Mouse (Mus musculus): Measurements from ENCODE around the gene Pltp. TPM values are rescaled to one million over a fixed set of nuclear protein-coding genes. Genes with fewer than 3 reads are reported as not detected.
A peak's percentile ranks its signal among the peaks of the same experiment; 100 is the strongest.
"Not testable (repeated sequence)": the region's sequence is repeated elsewhere in the genome, so short reads cannot be mapped to it uniquely, and the experiment has no call there.

Pltp gene
- polyA plus RNA-seq, 1 experiment: 39.6 TPM

DNA sequence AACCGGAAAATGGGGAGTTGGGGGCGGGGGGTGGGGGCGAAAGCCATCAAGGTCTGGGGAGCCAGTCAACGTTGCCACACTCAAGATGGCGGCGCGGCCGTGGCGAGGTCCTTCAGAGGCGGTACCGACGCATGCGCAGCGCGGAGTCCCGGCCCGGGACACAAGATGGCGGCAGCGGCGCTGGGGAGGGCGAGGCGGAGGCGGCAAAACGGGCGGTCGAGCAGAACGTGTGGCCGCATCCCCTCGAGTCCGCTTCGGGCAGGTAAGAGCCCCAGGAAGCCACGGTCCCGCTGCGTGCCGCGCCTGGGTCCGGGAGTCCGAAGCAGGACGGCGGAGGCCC lies 21.7 kb upstream of the Pltp start, which contains the start of gene Pcif1:
Pcif1 (plus strand) TSS at position 77 of the 340 bp plus-strand sequence.
- DNase-seq: peak; percentile 95
- Histone ChIP-seq H3K36me3 (ENCODE audit: control insufficient read depth, insufficient read depth, low read length) (no peaks in the 10 kb centered on the region), H3K27me3 (replicated peaks; ENCODE audit: control insufficient read depth, insufficient read depth, low read length) (no peaks in the 10 kb centered on the region), H3K4me1 (ENCODE audit: control insufficient read depth, insufficient read depth, low read length) (peaks cover 15% of the 10 kb centered on the region; the same call in 1 of the 2 replicates), H3K27ac (ENCODE audit: insufficient read depth, low read depth, low read length) (peak within 1 kb of the TSS; percentile 99), H3K4me3 (ENCODE audit: insufficient read depth, low read depth, low read length) (peak within 1 kb of the TSS; percentile 85)
- TF ChIP-seq POLR2A (IDR thresholded peaks at IDR 0.05; ENCODE audit: low read depth, low read length): peak; percentile 86
- TF ChIP-seq CTCF (conservative IDR thresholded peaks at IDR 0.05; ENCODE audit: insufficient read depth, insufficient read length, low read depth, low read length): no peak
- WGBS: 2% methylated on average over 38 of the region's 40 CpGs

DNA sequence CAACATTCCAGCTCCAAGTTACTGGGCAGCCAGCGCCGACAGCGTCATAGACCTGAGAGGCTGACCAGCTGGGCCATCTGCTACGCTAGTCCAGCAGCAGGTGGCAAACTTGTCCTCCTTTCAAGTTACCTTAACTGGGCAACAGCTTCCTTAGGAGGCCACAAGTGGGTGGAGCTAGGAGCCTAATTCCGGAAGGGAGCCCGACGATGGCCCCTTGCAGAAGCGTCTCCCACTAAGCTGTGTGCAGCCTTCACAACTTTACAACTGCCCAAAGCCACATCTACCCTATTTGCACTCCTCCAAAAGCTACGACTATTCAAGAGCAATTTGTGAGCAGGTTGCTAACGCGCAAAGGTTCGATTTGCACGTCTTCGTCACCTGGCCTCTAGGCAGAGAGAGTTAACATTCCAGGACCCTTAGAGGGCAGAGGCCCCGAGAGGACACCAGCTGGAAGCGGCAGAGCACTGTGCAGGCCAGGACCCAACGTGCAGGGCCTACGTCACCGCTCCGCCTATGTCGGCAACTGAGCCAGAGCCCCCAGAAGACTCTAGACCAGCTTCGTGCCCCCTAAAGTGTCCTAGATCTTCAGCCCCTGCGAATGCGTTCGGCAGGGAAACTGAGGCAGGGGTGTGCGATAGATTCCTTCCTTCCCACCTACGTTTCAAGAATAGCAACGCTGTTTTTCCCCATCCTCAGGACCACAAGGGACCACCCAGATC lies 21.2 kb upstream of the Pltp start:
- H3K4me3 ChIP-seq (ENCODE audit: insufficient read depth, low read depth, low read length): peak overlapping the region; percentile 85
- H3K27me3 ChIP-seq (replicated peaks; ENCODE audit: control insufficient read depth, insufficient read depth, low read length): no peaks in the 10 kb centered on the region
- no peak for TF ChIP-seq POLR2A (IDR thresholded peaks at IDR 0.05; ENCODE audit: low read depth, low read length)
- TF ChIP-seq CTCF (conservative IDR thresholded peaks at IDR 0.05; ENCODE audit: insufficient read depth, insufficient read length, low read depth, low read length): peak; percentile 52
- H3K36me3 ChIP-seq (ENCODE audit: control insufficient read depth, insufficient read depth, low read length): no peaks in the 10 kb centered on the region
- peak; percentile 91 for DNase-seq
- WGBS: 1% methylated on average over 28 of the region's 28 CpGs
- peaks cover 15% of the 10 kb centered on the region; the same call in 1 of the 2 replicates for H3K4me1 ChIP-seq (ENCODE audit: control insufficient read depth, insufficient read depth, low read length)
- peak overlapping the region; percentile 95 for H3K27ac ChIP-seq (ENCODE audit: insufficient read depth, low read depth, low read length)

DNA sequence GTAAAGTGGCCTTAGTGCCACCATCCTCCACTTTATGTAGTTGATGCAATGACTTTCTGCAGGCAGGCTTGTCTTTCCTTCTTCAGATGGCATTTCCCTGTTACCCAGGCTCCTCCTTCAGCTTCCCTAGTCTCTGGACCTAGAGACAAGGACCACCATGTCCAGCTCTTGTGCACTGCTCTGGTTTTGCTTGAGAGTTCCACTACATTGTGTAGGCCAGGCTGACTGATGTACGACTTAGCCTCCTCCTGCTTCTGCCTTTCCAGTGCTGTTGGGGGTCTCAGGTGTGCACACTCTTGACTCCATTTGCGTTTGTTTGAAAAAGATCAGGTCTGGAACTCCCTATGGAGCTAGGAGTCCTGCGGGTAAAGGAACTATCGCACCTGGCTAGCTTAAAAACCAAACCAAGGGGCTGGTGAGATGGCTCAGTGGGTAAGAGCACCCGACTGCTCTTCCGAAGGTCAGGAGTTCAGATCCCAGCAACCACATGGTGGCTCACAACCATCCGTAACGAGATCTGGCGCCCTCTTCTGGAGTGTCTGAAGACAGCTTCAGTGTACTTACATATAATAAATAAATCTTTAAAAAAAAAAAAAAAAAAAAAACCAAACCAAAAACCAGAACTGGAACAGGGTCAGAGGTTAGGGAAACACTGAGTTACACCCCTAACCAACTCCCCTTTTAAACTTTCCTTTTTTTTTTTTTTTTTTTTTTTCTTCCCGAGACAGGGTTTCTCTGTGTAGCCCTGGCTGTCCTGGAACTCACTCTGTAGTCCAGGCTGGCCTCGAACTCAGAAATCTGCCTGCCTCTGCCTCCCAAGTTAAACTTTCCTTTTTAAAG lies 20.1 kb upstream of the Pltp start:
- H3K36me3 ChIP-seq (ENCODE audit: control insufficient read depth, insufficient read depth, low read length); H3K4me3 ChIP-seq (ENCODE audit: insufficient read depth, low read depth, low read length); DNase-seq; H3K27me3 ChIP-seq (replicated peaks; ENCODE audit: control insufficient read depth, insufficient read depth, low read length): not testable (repeated sequence)
- WGBS: 62% methylated on average over 11 of the region's 11 CpGs
- peaks cover 15% of the 10 kb centered on the region; the same call in 1 of the 2 replicates for H3K4me1 ChIP-seq (ENCODE audit: control insufficient read depth, insufficient read depth, low read length)
- peak overlapping the region; percentile 95; the same call in 1 of the 2 replicates for H3K27ac ChIP-seq (ENCODE audit: insufficient read depth, low read depth, low read length)

DNA sequence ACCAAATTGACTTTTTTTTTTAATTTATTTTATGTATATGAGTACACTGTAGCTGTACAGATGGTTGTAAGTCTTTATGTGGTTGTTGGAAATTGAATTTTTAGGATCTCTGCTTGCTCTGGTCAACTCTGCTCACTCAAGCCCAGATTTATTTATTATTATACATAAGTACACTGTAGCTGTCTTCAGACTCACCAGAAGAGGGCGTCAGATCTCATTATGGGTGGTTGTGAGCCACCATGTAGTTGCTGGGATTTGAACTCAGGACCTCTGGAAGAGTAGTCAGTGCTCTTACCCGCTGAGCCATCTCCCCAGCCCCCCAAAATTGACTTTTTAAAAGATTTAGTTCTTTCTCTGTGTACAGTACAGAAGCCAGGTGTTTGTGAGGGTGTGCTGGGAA lies 18.1 kb upstream of the Pltp start:
- H3K4me3 ChIP-seq (ENCODE audit: insufficient read depth, low read depth, low read length); H3K36me3 ChIP-seq (ENCODE audit: control insufficient read depth, insufficient read depth, low read length); H3K4me1 ChIP-seq (ENCODE audit: control insufficient read depth, insufficient read depth, low read length); H3K27ac ChIP-seq (ENCODE audit: insufficient read depth, low read depth, low read length); DNase-seq; H3K27me3 ChIP-seq (replicated peaks; ENCODE audit: control insufficient read depth, insufficient read depth, low read length): not testable (repeated sequence)
- WGBS: 55% methylated on average over 2 of the region's 2 CpGs

DNA sequence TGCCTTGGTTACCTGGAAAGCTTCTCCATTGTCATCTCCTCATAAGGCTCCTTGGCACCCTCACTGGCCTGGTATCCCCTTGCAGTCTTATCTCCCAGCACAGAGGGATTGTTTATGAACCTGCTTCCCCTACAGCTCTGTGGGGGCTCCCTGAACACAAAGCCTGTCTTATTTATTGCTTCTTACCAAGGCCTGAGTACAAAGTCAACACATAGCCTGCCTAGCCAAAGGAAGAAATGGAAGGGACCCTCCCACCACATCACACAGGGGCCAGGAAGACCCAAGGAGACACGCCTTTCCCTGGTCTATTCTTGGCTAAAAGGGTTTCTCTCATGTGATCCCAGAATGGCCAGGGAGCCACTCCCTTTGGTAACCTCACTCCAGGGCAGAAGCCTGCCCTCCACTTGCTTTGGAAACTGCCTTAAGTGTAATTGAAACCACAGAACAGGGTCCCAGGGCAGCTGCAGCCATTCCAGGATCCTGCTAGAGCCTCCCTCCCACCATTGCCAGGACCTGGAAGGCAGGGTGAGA lies 16.8 kb upstream of the Pltp start:
- TF ChIP-seq POLR2A (IDR thresholded peaks at IDR 0.05; ENCODE audit: low read depth, low read length) (no peak), CTCF (conservative IDR thresholded peaks at IDR 0.05; ENCODE audit: insufficient read depth, insufficient read length, low read depth, low read length) (no peak)
- no peaks in the 10 kb centered on the region for H3K36me3 ChIP-seq (ENCODE audit: control insufficient read depth, insufficient read depth, low read length)
- WGBS: 31% methylated on average over 1 of the region's 1 CpGs
- peak overlapping the region; percentile 78 for H3K27ac ChIP-seq (ENCODE audit: insufficient read depth, low read depth, low read length)
- peak; percentile 81 for DNase-seq
- no peaks in the 10 kb centered on the region for H3K27me3 ChIP-seq (replicated peaks; ENCODE audit: control insufficient read depth, insufficient read depth, low read length)
- peaks cover 7% of the 10 kb centered on the region; the same call in 1 of the 2 replicates for H3K4me1 ChIP-seq (ENCODE audit: control insufficient read depth, insufficient read depth, low read length)
- peak overlapping the region; percentile 15 for H3K4me3 ChIP-seq (ENCODE audit: insufficient read depth, low read depth, low read length)

DNA sequence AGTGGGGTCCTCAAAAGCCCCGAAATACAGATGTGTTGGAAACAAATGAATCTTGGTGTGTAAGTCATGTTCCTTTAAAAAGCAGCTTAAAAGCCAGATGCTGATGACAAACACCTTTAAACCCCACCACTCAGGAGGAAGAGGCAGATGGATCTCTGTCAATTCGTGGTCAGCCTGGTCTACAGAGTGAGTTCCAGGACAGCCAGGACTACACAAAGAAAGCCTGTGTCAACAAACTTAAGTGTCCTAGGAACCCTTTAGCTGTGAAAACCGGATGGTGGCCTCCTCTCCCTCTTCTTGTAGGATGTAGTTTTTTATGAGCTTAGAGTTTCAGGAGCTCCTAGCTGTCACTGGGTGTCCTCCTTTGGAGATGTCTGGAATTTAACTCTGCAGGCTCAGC lies 16.1 kb upstream of the Pltp start:
- H3K4me1 ChIP-seq (ENCODE audit: control insufficient read depth, insufficient read depth, low read length): peaks cover 7% of the 10 kb centered on the region; the same call in 1 of the 2 replicates
- no peaks in the 10 kb centered on the region for H3K27me3 ChIP-seq (replicated peaks; ENCODE audit: control insufficient read depth, insufficient read depth, low read length)
- no peak for DNase-seq
- H3K36me3 ChIP-seq (ENCODE audit: control insufficient read depth, insufficient read depth, low read length): no peaks in the 10 kb centered on the region
- H3K27ac ChIP-seq (ENCODE audit: insufficient read depth, low read depth, low read length): peak overlapping the region; percentile 64
- TF ChIP-seq POLR2A (IDR thresholded peaks at IDR 0.05; ENCODE audit: low read depth, low read length): no peak
- no peak for TF ChIP-seq CTCF (conservative IDR thresholded peaks at IDR 0.05; ENCODE audit: insufficient read depth, insufficient read length, low read depth, low read length)
- H3K4me3 ChIP-seq (ENCODE audit: insufficient read depth, low read depth, low read length): peak overlapping the region; percentile 15; the same call in 1 of the 2 replicates
- 47% methylated on average over 3 of the region's 3 CpGs for WGBS

All from kidney, adult 2 months (tissue).